Mouse (Mus musculus) kidney, embryonic 15.5 days (tissue): Measurements from ENCODE around the gene Sub1. TPM values are rescaled to one million over a fixed set of nuclear protein-coding genes. Genes with fewer than 3 reads are reported as not detected.

Experiments used
- ATAC-seq: fragments of 200-750 bp; cut with Nextera tagmentation; replicated peaks from 2 replicates; pipeline ENCODE4 v1.8.0; 2017; ENCODE audit warnings: moderate TSS enrichment; ENCODE audit not compliant: low FRiP score
- H3K27ac ChIP-seq: fragments of 300-500 bp; sonication (generic); 2 replicates; pipeline ENCODE4 v1.5.1; 2015; ENCODE audit warnings: mild to moderate bottlenecking, inconsistent platforms
- H3K27me3 ChIP-seq: fragments of 300-500 bp; sonication (generic); 2 replicates; pipeline ENCODE4 v1.6.1; 2015; ENCODE audit warnings: inconsistent platforms
- H3K36me3 ChIP-seq: fragments of 300-500 bp; sonication (generic); 2 replicates; pipeline ENCODE4 v1.6.1; 2015; ENCODE audit warnings: inconsistent platforms
- H3K4me1 ChIP-seq: fragments of 300-500 bp; sonication (generic); 2 replicates; pipeline ENCODE4 v1.6.1; 2015; ENCODE audit warnings: inconsistent platforms
- H3K4me2 ChIP-seq: fragments of 300-500 bp; sonication (generic); 2 replicates; pipeline ENCODE4 v1.6.1; 2015; ENCODE audit warnings: moderate library complexity, mild to moderate bottlenecking, inconsistent platforms
- H3K4me3 ChIP-seq: fragments of 300-500 bp; sonication (generic); replicated peaks from 2 replicates; pipeline ENCODE4 v1.5.1; 2015; ENCODE audit warnings: mild to moderate bottlenecking, inconsistent platforms
- H3K9ac ChIP-seq: fragments of 300-500 bp; sonication (generic); 2 replicates; pipeline ENCODE4 v1.6.1; 2015; ENCODE audit warnings: mild to moderate bottlenecking, inconsistent platforms
- H3K9me3 ChIP-seq: fragments of 300-500 bp; sonication (generic); replicated peaks from 2 replicates; pipeline ENCODE4 v1.6.1; 2016; ENCODE audit warnings: inconsistent platforms
- WGBS: fragments of 180-500 bp; shearing (Covaris S2); methylation state at CpG from one replicate; pipeline ENCODE4 v1.1.7; 2015; ENCODE audit warnings: mixed read lengths; 5-methylcytosine and 5-hydroxymethylcytosine counted together
- polyA plus RNA-seq: library from polyadenylated mRNA; unstranded; fragments of >200 nt; fragmentation: Nextera tagmentation; extraction: Ambion mirVana; gene quantifications from 2 replicates; pipeline ENCODE4 v1.2.1, GENCODE M21; 2015

Gene Sub1
- polyA plus RNA-seq, 1 experiment from 2014 or later, result 721 TPM

GRCm38 (mm10) chr15:12009712-12010601 lies 13.2 kb upstream of the Sub1 start:
- Histone ChIP-seq H3K9me3 (no peaks in the 10 kb centered on the region), H3K4me3 (peak overlapping the region; percentile 35), H3K27ac (no peak overlapping the region), H3K9ac (no peak overlapping the region), H3K27me3 (no peaks in the 10 kb centered on the region), H3K4me1 (no peaks in the 10 kb centered on the region; the same call in none of the 2 replicates), H3K36me3 (no peaks in the 10 kb centered on the region), H3K4me2 (peak overlapping the region; percentile 60)
- 64% methylated on average over 23 of the region's 23 CpGs for WGBS
- no peak for ATAC-seq

DNA sequence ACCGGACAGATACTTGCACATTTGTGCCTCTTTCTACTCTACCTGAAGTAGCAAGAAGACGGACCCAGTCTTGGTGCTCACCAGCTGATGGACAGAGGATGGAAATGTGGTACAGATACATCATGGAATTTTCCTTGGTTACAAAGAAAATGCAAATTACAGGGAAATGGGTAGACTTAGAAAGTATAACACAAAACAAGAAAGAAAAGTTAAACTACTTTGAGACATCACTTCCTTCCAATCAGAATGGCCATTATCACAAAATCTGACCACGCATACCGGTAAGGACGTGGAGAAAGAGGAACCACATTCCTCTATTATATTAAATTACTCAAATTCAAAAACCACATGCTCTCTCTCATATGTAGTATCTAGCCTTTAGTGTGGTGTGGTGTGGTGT lies 12.1 kb upstream of the Sub1 start:
- H3K36me3 ChIP-seq, result no peaks in the 10 kb centered on the region

GRCm38 (mm10) chr15:12007971-12008800 lies 11.4 kb upstream of the Sub1 start:
- Histone ChIP-seq H3K9me3 (no peaks in the 10 kb centered on the region), H3K36me3 (no peaks in the 10 kb centered on the region), H3K9ac (no peak overlapping the region), H3K4me1 (no peaks in the 10 kb centered on the region; the same call in none of the 2 replicates), H3K27ac (no peak overlapping the region), H3K4me2 (no peak overlapping the region), H3K4me3 (no peak overlapping the region), H3K27me3 (no peaks in the 10 kb centered on the region)
- no peak for ATAC-seq
- 66% methylated on average over 13 of the region's 13 CpGs for WGBS

More for the DNA sequence above, 12.1 kb upstream of the Sub1 start:
- Histone ChIP-seq H3K4me2 (no peak overlapping the region), H3K9ac (no peak overlapping the region), H3K9me3 (no peaks in the 10 kb centered on the region), H3K4me3 (no peak overlapping the region), H3K27ac (no peak overlapping the region), H3K27me3 (no peaks in the 10 kb centered on the region), H3K4me1 (no peaks in the 10 kb centered on the region; the same call in none of the 2 replicates)
- 93% methylated on average over 5 of the region's 5 CpGs for WGBS
- no peak for ATAC-seq

DNA sequence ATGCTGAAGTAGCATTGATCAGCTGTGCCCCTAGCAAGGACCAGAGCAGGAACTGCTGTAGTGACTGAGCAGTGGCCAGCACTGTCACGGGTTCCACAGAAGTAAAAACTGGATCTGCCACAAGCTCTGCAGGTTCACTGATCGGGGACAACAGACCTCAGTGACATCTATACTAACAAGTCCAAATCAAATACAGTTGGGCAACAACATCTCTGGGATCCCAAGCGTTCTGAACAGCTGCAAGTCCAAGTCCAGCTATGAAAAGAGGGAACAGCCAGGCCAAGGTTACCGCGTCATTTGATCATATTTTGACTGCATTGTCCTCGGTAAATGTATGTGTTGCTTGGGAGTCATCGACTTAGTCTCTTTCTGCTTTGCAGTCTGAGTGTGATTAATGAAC lies 10.6 kb upstream of the Sub1 start:
- Histone ChIP-seq H3K27ac (no peak overlapping the region), H3K9me3 (no peaks in the 10 kb centered on the region), H3K4me1 (no peaks in the 10 kb centered on the region; the same call in none of the 2 replicates), H3K9ac (no peak overlapping the region), H3K4me2 (no peak overlapping the region), H3K4me3 (no peak overlapping the region), H3K27me3 (no peaks in the 10 kb centered on the region), H3K36me3 (no peaks in the 10 kb centered on the region)
- no peak for ATAC-seq
- WGBS, result 64% methylated on average over 7 of the region's 7 CpGs

DNA sequence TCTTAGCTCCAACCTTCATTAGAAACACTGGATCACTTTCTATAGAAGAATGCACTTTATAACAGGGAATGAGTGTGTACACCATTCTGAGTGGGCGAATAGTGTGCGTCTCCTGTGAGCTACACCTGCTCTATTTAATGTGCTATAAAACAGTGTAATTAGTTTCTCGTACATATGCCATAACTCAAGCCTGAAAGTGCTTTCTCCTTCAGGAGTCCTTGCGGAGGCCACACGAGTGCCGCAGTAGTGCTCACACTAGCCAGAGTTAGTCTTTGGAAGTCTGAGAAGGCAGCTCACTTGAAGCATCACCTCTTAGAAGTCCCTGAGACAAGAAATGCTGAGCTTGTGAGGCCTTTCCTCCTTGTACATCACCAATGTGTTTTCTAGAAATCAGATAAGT lies 9.4 kb upstream of the Sub1 start:
- Histone ChIP-seq H3K4me3 (no peak overlapping the region), H3K9me3 (no peaks in the 10 kb centered on the region), H3K4me1 (no peaks in the 10 kb centered on the region; the same call in none of the 2 replicates), H3K27me3 (no peaks in the 10 kb centered on the region), H3K4me2 (no peak overlapping the region), H3K36me3 (no peaks in the 10 kb centered on the region), H3K27ac (no peak overlapping the region), H3K9ac (no peak overlapping the region)
- WGBS, result 79% methylated on average over 6 of the region's 6 CpGs
- ATAC-seq, result no peak

GRCm38 (mm10) chr15:11995815-11996201 lies 975 bp downstream of the Sub1 start:
- H3K36me3 ChIP-seq, result peaks cover 23% of the 10 kb centered on the region
- WGBS, result under 1% methylated on average over 33 of the region's 33 CpGs
- ATAC-seq, result peak; percentile 98

DNA sequence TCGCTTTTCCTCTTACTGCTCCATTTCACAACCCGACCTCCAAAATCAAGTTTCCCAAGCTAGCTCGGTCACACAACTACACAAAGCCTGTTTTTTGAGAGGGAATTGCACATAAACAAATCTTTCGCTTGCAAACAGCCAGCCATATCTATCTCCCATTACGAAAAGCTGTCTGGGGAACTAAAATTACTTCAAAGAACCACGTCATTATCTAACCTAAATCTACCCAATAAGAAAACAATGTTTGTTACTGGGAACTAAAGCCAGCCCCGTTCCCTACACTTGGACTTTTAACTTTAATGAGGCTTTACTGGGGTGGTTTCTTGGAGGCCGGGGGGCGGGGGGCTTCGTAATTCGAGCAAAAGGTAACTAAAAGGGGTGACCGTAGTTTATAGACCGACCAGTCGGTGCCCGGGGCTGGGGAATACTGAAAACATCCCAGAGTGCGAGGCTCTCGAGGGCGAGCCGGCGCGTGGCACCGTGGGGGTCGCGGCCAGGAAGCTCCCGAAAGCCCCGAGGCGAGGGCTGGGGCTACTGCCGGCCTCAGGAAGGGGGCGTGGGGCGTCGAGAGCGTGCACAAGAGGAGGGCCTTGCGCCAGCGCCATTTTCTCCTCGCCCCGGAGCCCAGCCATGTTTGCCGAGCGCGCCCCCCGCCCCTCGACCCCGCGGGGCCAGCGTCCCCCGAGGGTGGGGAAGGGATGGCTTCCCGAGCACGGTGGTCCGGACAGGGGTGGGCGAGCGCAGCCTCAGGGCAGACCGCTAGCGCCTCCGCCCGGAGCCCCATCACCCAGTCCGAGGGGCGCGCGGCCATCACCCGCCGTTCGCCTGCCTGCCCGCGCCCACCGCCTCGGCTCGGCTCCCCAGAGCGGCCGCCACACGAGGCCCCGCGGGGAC lies 1.6 kb downstream of the Sub1 start:
- no peaks in the 10 kb centered on the region for H3K9me3 ChIP-seq
- H3K27me3 ChIP-seq, result no peaks in the 10 kb centered on the region
- peak overlapping the region; percentile 100 for H3K4me3 ChIP-seq

More at GRCm38 (mm10) chr15:11995815-11996201, 975 bp downstream of the Sub1 start:
- H3K4me2 ChIP-seq, result peak overlapping the region; percentile 64
- no peaks in the 10 kb centered on the region for H3K27me3 ChIP-seq
- peaks cover 27% of the 10 kb centered on the region for H3K4me1 ChIP-seq
- peak overlapping the region; percentile 99 for H3K9ac ChIP-seq
- peak overlapping the region; percentile 100 for H3K4me3 ChIP-seq
- H3K27ac ChIP-seq, result peak overlapping the region; percentile 92
- no peaks in the 10 kb centered on the region for H3K9me3 ChIP-seq

DNA sequence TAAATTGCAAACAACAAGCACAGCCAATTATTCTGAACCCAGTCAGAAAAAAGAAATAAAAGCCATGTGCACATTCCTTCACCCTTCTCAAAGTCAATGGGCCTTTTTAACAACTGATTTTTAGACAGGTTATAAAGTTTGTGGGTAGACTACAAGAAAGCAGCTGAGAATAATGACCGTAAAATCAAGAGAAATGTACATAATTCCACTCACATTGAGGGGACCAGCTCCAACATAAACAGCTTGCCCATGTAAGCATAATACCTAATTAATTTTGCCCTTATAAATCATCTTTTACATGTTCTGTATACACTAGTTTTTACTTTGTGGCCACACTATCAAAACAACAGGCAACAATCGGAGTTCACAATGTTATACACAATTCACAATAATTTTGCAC lies 2.8 kb downstream of the Sub1 start:
- peak overlapping the region; percentile 64 for H3K4me2 ChIP-seq
- no peaks in the 10 kb centered on the region for H3K27me3 ChIP-seq
- peaks cover 41% of the 10 kb centered on the region for H3K36me3 ChIP-seq
- no peak for ATAC-seq
- peaks cover 27% of the 10 kb centered on the region for H3K4me1 ChIP-seq
- H3K4me3 ChIP-seq, result peak overlapping the region; percentile 100
- whole genome bisulfite sequencing, result 54% methylated on average over 2 of the region's 2 CpGs
- no peak overlapping the region for H3K9ac ChIP-seq
- no peaks in the 10 kb centered on the region for H3K9me3 ChIP-seq
- no peak overlapping the region for H3K27ac ChIP-seq

More for the DNA sequence above, 1.6 kb downstream of the Sub1 start:
- peak overlapping the region; percentile 99 for H3K9ac ChIP-seq
- peaks cover 27% of the 10 kb centered on the region for H3K4me1 ChIP-seq
- peak overlapping the region; percentile 92 for H3K27ac ChIP-seq
- peak overlapping the region; percentile 64 for H3K4me2 ChIP-seq
- ATAC-seq, result peak; percentile 88
- H3K36me3 ChIP-seq, result peaks cover 29% of the 10 kb centered on the region
- under 1% methylated on average over 70 of the region's 71 CpGs for WGBS

- H3K27me3 ChIP-seq, result no peaks in the 10 kb centered on the region
- whole genome bisulfite sequencing, result 64% methylated on average over 3 of the region's 3 CpGs
- no peak overlapping the region for H3K27ac ChIP-seq
- H3K9me3 ChIP-seq, result no peaks in the 10 kb centered on the region
- H3K4me2 ChIP-seq, result no peak overlapping the region
- H3K9ac ChIP-seq, result no peak overlapping the region
- no peak for ATAC-seq
- H3K4me1 ChIP-seq, result peaks cover 26% of the 10 kb centered on the region
- peaks cover 65% of the 10 kb centered on the region for H3K36me3 ChIP-seq
- H3K4me3 ChIP-seq, result no peak overlapping the region
These were observed 5.2 kb downstream of the Sub1 start for GRCm38 (mm10) chr15:11991552-11992113.

DNA sequence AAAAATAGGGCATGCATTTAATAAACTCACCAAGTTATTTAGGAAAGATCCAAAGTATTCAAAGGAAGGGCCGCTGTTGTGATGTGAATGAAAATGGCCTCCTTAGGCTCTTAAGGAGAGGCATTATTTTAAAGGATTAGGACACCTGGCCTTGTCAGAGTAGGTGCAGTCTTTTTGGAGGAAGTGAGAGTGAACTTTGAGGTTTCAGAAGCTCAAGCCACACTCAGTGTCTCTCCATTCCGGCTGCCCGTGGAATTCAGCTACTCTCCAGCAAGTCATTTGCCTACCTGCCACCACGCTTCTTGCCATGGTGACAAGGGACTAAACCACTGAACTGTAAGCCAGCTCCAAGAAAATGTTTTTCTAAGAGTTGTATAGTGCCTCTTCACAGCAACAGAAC lies 8.2 kb downstream of the Sub1 start:
- Histone ChIP-seq H3K27ac (no peak overlapping the region), H3K4me2 (no peak overlapping the region), H3K4me1 (peaks cover 8% of the 10 kb centered on the region), H3K36me3 (peaks cover 92% of the 10 kb centered on the region), H3K9me3 (no peaks in the 10 kb centered on the region), H3K4me3 (no peak overlapping the region), H3K9ac (no peak overlapping the region), H3K27me3 (no peaks in the 10 kb centered on the region)
- WGBS, result 91% methylated on average over 4 of the region's 4 CpGs
- ATAC-seq, result no peak

DNA sequence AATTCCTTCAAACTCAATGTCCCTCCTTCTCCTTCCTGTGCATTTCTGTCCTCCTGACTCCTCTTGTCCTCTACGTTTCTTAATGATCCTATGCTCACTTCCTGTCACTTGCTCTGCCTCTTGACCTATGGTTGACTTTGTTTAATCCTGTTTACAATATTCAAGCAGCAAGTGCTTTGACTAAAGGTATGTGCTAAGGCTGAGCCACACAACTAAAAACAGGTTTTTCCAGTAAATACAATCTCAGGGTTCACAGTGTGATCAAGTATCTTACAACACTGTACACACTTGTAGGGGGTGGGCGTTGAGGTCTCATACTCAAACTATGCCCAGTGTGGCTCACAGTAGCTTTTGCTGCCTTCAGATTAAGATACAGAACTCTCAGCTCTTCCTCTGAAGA lies 8.9 kb downstream of the Sub1 start:
- Histone ChIP-seq H3K4me1 (peaks cover 2% of the 10 kb centered on the region), H3K27ac (no peak overlapping the region), H3K9ac (no peak overlapping the region), H3K9me3 (no peaks in the 10 kb centered on the region), H3K36me3 (peaks cover 92% of the 10 kb centered on the region), H3K4me3 (no peak overlapping the region), H3K27me3 (no peaks in the 10 kb centered on the region), H3K4me2 (no peak overlapping the region)
- ATAC-seq, result no peak
- WGBS, result 74% methylated on average over 2 of the region's 2 CpGs
